Mouse (Mus musculus): Measurements from ENCODE around the gene Arl8b. TPM values are rescaled to one million over a fixed set of nuclear protein-coding genes. Genes with fewer than 3 reads are reported as not detected.

Gene Arl8b
- total and polyA plus RNA-seq, 3 experiments: 37.7 to 120 (median 75.2) TPM

GRCm38 (mm10) chr6:108778399-108778798 lies 4.5 kb upstream of the Arl8b start:
- H3K9ac ChIP-seq (ENCODE audit: control insufficient read depth, low read depth, low read length, poor library complexity, severe bottlenecking): peak overlapping the region; percentile 20; the same call in 1 of the 2 replicates
- no peaks in the 10 kb centered on the region for H3K27me3 ChIP-seq (ENCODE audit: control insufficient read depth in 1 of 2, insufficient read depth in 2 of 2, low read length in 2 of 2)
- no peaks in the 10 kb centered on the region for H3K9me3 ChIP-seq (replicated peaks; ENCODE audit: insufficient read depth, low read length)
- no peak overlapping the region for H3K4me3 ChIP-seq (ENCODE audit: control insufficient read depth in 1 of 2, insufficient read depth in 1 of 2, low read depth in 2 of 2, low read length in 2 of 2)
- peaks cover 5% of the 10 kb centered on the region for H3K79me2 ChIP-seq (ENCODE audit: control insufficient read depth, insufficient read depth, low read length, poor library complexity)
- peak; percentile 73 for DNase-seq (ENCODE audit: low read depth, low spot score)
- peak overlapping the region; percentile 52 for H3K27ac ChIP-seq (ENCODE audit: control insufficient read depth, low read depth, low read length)
- H3K36me3 ChIP-seq (ENCODE audit: control insufficient read depth in 1 of 2, insufficient read depth in 2 of 2, low read length in 2 of 2): peaks cover 0 to 23% of the 10 kb centered on the region in 2 experiments; a peak in 2 of 4 replicates
- peaks cover 11 to 21% of the 10 kb centered on the region in 2 experiments; a peak in 3 of 4 replicates for H3K4me1 ChIP-seq (ENCODE audit: control insufficient read depth in 1 of 2, insufficient read depth in 2 of 2, low read length in 2 of 2)
- TF ChIP-seq TCF12 (IDR thresholded peaks at IDR 0.05; ENCODE audit: low read depth, low read length) (peak; percentile 71), JUND (IDR thresholded peaks at IDR 0.05; ENCODE audit: low read depth, low read length) (no peak), MEF2A (IDR thresholded peaks at IDR 0.05; ENCODE audit: extremely low read depth, insufficient replicate concordance, low read depth, low read length, poor library complexity, severe bottlenecking) (0 out of 2 replicates have a peak, but pooled peaks have one; percentile 13), NRF1 (IDR thresholded peaks at IDR 0.05; ENCODE audit: insufficient read depth, low read depth, low read length, poor library complexity, severe bottlenecking) (no peak), GABPA (IDR thresholded peaks at IDR 0.05; ENCODE audit: low read depth, low read length) (no peak), USF2 (IDR thresholded peaks at IDR 0.05; ENCODE audit: borderline replicate concordance in 1 of 2, insufficient read depth in 1 of 2, low read depth in 1 of 2, low read length in 2 of 2) (no peak), HCFC1 (IDR thresholded peaks at IDR 0.05; ENCODE audit: low read depth, low read length) (0 out of 2 replicates have a peak, but pooled peaks have one; percentile 27), MAFK (IDR thresholded peaks at IDR 0.05; ENCODE audit: borderline replicate concordance, low read depth, low read length) (no peak), GATA1 (IDR thresholded peaks at IDR 0.05; ENCODE audit: low read depth, low read length) (peak; percentile 47; the same call in 1 of the 2 replicates), POLR2A (IDR thresholded peaks at IDR 0.05; ENCODE audit: control insufficient read depth in 1 of 2, insufficient read depth in 1 of 2, low read depth in 1 of 2, low read length in 2 of 2, poor library complexity in 1 of 2) (no peak), USF1 (IDR thresholded peaks at IDR 0.05; ENCODE audit: low read depth, low read length) (no peak), ZMIZ1 (IDR thresholded peaks at IDR 0.05; ENCODE audit: low read depth, low read length) (no peak), ZKSCAN1 (IDR thresholded peaks at IDR 0.05; ENCODE audit: low read depth, low read length) (no peak), ELF1 (IDR thresholded peaks at IDR 0.05; ENCODE audit: low read depth, low read length) (no peak), POLR2AphosphoS5 (IDR thresholded peaks at IDR 0.05; ENCODE audit: borderline replicate concordance, low read depth, low read length) (no peak), MAX (IDR thresholded peaks at IDR 0.05; ENCODE audit: low read length) (no peak), SMC3 (IDR thresholded peaks at IDR 0.05; ENCODE audit: low read depth, low read length) (no peak), SIN3A (IDR thresholded peaks at IDR 0.05; ENCODE audit: low read length) (no peak), ETS1 (IDR thresholded peaks at IDR 0.05; ENCODE audit: low read depth, low read length) (peak; percentile 56), EP300 (IDR thresholded peaks at IDR 0.05; ENCODE audit: low read depth in 1 of 2, low read length in 2 of 2) (peak; percentile 44 to 70), MYC (IDR thresholded peaks at IDR 0.05; ENCODE audit: low read depth, low read length) (no peak), CHD1 (IDR thresholded peaks at IDR 0.05; ENCODE audit: low read depth, low read length) (no peak), TBP (IDR thresholded peaks at IDR 0.05; ENCODE audit: low read depth, low read length) (no peak), BHLHE40 (IDR thresholded peaks at IDR 0.05; ENCODE audit: borderline replicate concordance, low read depth, low read length) (peak; percentile 55; the same call in 1 of the 2 replicates), RAD21 (IDR thresholded peaks at IDR 0.05; ENCODE audit: low read depth, low read length) (no peak), POLR2AphosphoS2 (IDR thresholded peaks at IDR 0.05; ENCODE audit: low read length) (no peak), UBTF (IDR thresholded peaks at IDR 0.05; ENCODE audit: borderline replicate concordance, insufficient read depth, low read depth, low read length) (no peak), MYB (IDR thresholded peaks at IDR 0.05; ENCODE audit: low read depth, low read length) (no peak), ZNF384 (IDR thresholded peaks at IDR 0.05; ENCODE audit: low read depth, low read length) (no peak), ZC3H11A (IDR thresholded peaks at IDR 0.05; ENCODE audit: low read depth, low read length) (no peak), MAZ (IDR thresholded peaks at IDR 0.05; ENCODE audit: low read depth, low read length) (no peak), NELFE (IDR thresholded peaks at IDR 0.05; ENCODE audit: low read depth, low read length) (no peak), CTCF (IDR thresholded peaks at IDR 0.05 in 2 of 3, conservative IDR thresholded peaks at IDR 0.05 in 1 of 3; ENCODE audit: control insufficient read depth in 1 of 3, insufficient read depth in 1 of 3, low read depth in 2 of 3, low read length in 3 of 3, poor library complexity in 1 of 3, severe bottlenecking in 1 of 3) (no peak), CHD2 (IDR thresholded peaks at IDR 0.05; ENCODE audit: low read length) (no peak), KAT2A (conservative IDR thresholded peaks at IDR 0.05; ENCODE audit: low read depth, low read length) (no peak), RCOR1 (IDR thresholded peaks at IDR 0.05; ENCODE audit: low read depth, low read length) (no peak), TAL1 (IDR thresholded peaks at IDR 0.05; ENCODE audit: low read length) (no peak), E2F4 (IDR thresholded peaks at IDR 0.05; ENCODE audit: borderline replicate concordance, low read depth, low read length) (no peak)
